20 mouse cellular contexts compared by ENCODE assay signal in genomic region chr11:117469724-117470123, GRCm38 (mm10). TPM values are rescaled to one million over a fixed set of nuclear protein-coding genes. Genes with fewer than 3 reads are reported as not detected.
A peak's percentile ranks its signal among the peaks of the same experiment; 100 is the strongest.
DNase-seq lines count a peak whose midpoint lies in the region; ATAC-seq and TF ChIP-seq lines count a peak whose summit lies in the region.
"Had no signal": no experiment of that assay in that cellular context is flagged by ENCODE, and none has a peak within 500 bp of the region (broad histone marks: within the 10 kb centered on the region; RNA-seq: fewer than 3 reads in every experiment).

No protein-coding gene starts in this region.

- peaks cover 24% of the 10 kb centered on the region for H3K27me3 ChIP-seq in midbrain, embryonic 10.5 days (ENCODE audit: low read depth, poor library complexity, severe bottlenecking)
- H3K27me3 ChIP-seq in midbrain, embryonic 11.5 days (ENCODE audit: control insufficient read depth, insufficient read depth, low read length), result no peaks in the 10 kb centered on the region
- H3K27me3 ChIP-seq in forebrain, embryonic 11.5 days (ENCODE audit: control insufficient read depth, insufficient read depth, low read length), result no peaks in the 10 kb centered on the region
- H3K27me3 ChIP-seq in hindbrain, embryonic 14.5 days (ENCODE audit: control insufficient read depth, insufficient read depth, low read length), result no peaks in the 10 kb centered on the region
- H3K27me3 ChIP-seq in midbrain, postnatal 0 days (ENCODE audit: insufficient read depth, low read length), result no peaks in the 10 kb centered on the region
- H3K27me3 ChIP-seq in liver, embryonic 11.5 days (replicated peaks; ENCODE audit: control insufficient read depth, insufficient read depth, low read length), result no peaks in the 10 kb centered on the region; the same call in 1 of the 2 replicates

- DNase-seq in midbrain, embryonic 10.5 days (ENCODE audit: low spot score), result no peak
- no peak for DNase-seq in midbrain, embryonic 11.5 days (ENCODE audit: low spot score, missing footprints)
- no peak for DNase-seq in forebrain, embryonic 11.5 days (ENCODE audit: low spot score)
- no peak for DNase-seq in hindbrain, embryonic 14.5 days (ENCODE audit: low spot score)
- no peak for DNase-seq in midbrain, postnatal 0 days (ENCODE audit: low spot score)
- DNase-seq in frontal cortex, postnatal 10 days (ENCODE audit: low spot score in 2 of 2), result no peak
- DNase-seq in cerebellum, adult 9-10 months, result no peak
- DNase-seq in liver, embryonic 11.5 days (ENCODE audit: low spot score), result no peak
- DNase-seq: B cell, adult 2 months; cerebellum, adult 2 months; heart, adult 18-20 months; kidney, adult 8-10 months; liver; lung, embryonic 14.5 days; thymus, adult 2 months had no signal

- TF ChIP-seq CTCF in midbrain, postnatal 0 days (IDR thresholded peaks at IDR 0.05), result no peak

- H3K27ac ChIP-seq in midbrain, embryonic 10.5 days (replicated peaks), result peak overlapping the region; percentile 50; the same call in 1 of the 2 replicates
- no peak overlapping the region; the same call in 1 of the 2 replicates for H3K27ac ChIP-seq in midbrain, embryonic 11.5 days (ENCODE audit: low read depth, low read length)
- H3K27ac ChIP-seq in forebrain, embryonic 11.5 days (ENCODE audit: low read depth, low read length), result peak overlapping the region; percentile 19; the same call in 1 of the 2 replicates
- H3K27ac ChIP-seq in hindbrain, embryonic 14.5 days, result peak overlapping the region; percentile 58; the same call in 1 of the 2 replicates
- H3K27ac ChIP-seq in midbrain, postnatal 0 days (ENCODE audit: low read depth, low read length), result peak overlapping the region; percentile 18
- no peak overlapping the region for H3K27ac ChIP-seq in liver, embryonic 11.5 days (ENCODE audit: low read depth, low read length)
- H3K27ac ChIP-seq: heart, embryonic 15.5 days had no signal

- H3K4me1 ChIP-seq in midbrain, embryonic 10.5 days, result peaks cover 44% of the 10 kb centered on the region
- H3K4me1 ChIP-seq in midbrain, embryonic 11.5 days (ENCODE audit: control insufficient read depth, insufficient read depth, low read length), result peaks cover 8% of the 10 kb centered on the region; the same call in 1 of the 2 replicates
- H3K4me1 ChIP-seq in forebrain, embryonic 11.5 days (replicated peaks; ENCODE audit: control insufficient read depth, insufficient read depth, low read length), result no peaks in the 10 kb centered on the region; the same call in 1 of the 2 replicates
- H3K4me1 ChIP-seq in hindbrain, embryonic 14.5 days (replicated peaks; ENCODE audit: control insufficient read depth, insufficient read depth, low read length), result peaks cover 45% of the 10 kb centered on the region
- peaks cover 7% of the 10 kb centered on the region for H3K4me1 ChIP-seq in midbrain, postnatal 0 days (ENCODE audit: insufficient read depth, low read length)
- H3K4me1 ChIP-seq in liver, embryonic 11.5 days (replicated peaks; ENCODE audit: control insufficient read depth, insufficient read depth, low read length), result no peaks in the 10 kb centered on the region
- H3K4me1 ChIP-seq: heart, embryonic 15.5 days had no signal

- ATAC-seq in midbrain, embryonic 11.5 days (ENCODE audit: low FRiP score), result no peak
- no peak for ATAC-seq in forebrain, embryonic 11.5 days (replicated peaks; ENCODE audit: low FRiP score)
- no peak for ATAC-seq in hindbrain, embryonic 14.5 days (ENCODE audit: low FRiP score)
- no peak for ATAC-seq in midbrain, postnatal 0 days (ENCODE audit: low FRiP score)
- ATAC-seq in liver, embryonic 11.5 days (replicated peaks; ENCODE audit: low FRiP score), result no peak

- no peak overlapping the region for H3K4me2 ChIP-seq in midbrain, embryonic 11.5 days
- H3K4me2 ChIP-seq in forebrain, embryonic 11.5 days (ENCODE audit: low read depth, low read length, severe bottlenecking), result no peak overlapping the region
- H3K4me2 ChIP-seq in hindbrain, embryonic 14.5 days (replicated peaks), result no peak overlapping the region
- no peak overlapping the region for H3K4me2 ChIP-seq in midbrain, postnatal 0 days (ENCODE audit: low read depth, low read length, poor library complexity, severe bottlenecking)
- no peak overlapping the region for H3K4me2 ChIP-seq in liver, embryonic 11.5 days
- H3K4me2 ChIP-seq: heart, embryonic 15.5 days; lung, embryonic 14.5 days had no signal

- H3K4me3 ChIP-seq in midbrain, embryonic 10.5 days, result no peak overlapping the region
- H3K4me3 ChIP-seq in midbrain, embryonic 11.5 days (ENCODE audit: low read depth, low read length), result no peak overlapping the region
- no peak overlapping the region for H3K4me3 ChIP-seq in forebrain, embryonic 11.5 days (ENCODE audit: low read depth, low read length)
- H3K4me3 ChIP-seq in hindbrain, embryonic 14.5 days (replicated peaks; ENCODE audit: low read length), result no peak overlapping the region
- H3K4me3 ChIP-seq in midbrain, postnatal 0 days (ENCODE audit: low read depth, low read length), result no peak overlapping the region
- no peak overlapping the region for H3K4me3 ChIP-seq in liver, embryonic 11.5 days (ENCODE audit: low read depth, low read length)
- H3K4me3 ChIP-seq: erythroblast, embryonic 14.5 days; heart, embryonic 15.5 days had no signal

- no peaks in the 10 kb centered on the region for H3K36me3 ChIP-seq in midbrain, embryonic 10.5 days
- H3K36me3 ChIP-seq in midbrain, embryonic 11.5 days (ENCODE audit: control insufficient read depth, insufficient read depth, low read length), result no peaks in the 10 kb centered on the region
- H3K36me3 ChIP-seq in forebrain, embryonic 11.5 days (ENCODE audit: control insufficient read depth, insufficient read depth, low read length), result no peaks in the 10 kb centered on the region
- H3K36me3 ChIP-seq in hindbrain, embryonic 14.5 days (replicated peaks; ENCODE audit: control insufficient read depth, insufficient read depth), result no peaks in the 10 kb centered on the region
- H3K36me3 ChIP-seq in midbrain, postnatal 0 days (ENCODE audit: insufficient read depth, low read length), result no peaks in the 10 kb centered on the region
- H3K36me3 ChIP-seq in liver, embryonic 11.5 days (ENCODE audit: control insufficient read depth, insufficient read depth, low read length), result no peaks in the 10 kb centered on the region
- H3K36me3 ChIP-seq: heart, embryonic 15.5 days had no signal

- 84% methylated on average over 5 of the region's 5 CpGs for WGBS in midbrain, embryonic 10.5 days
- 71% methylated on average over 5 of the region's 5 CpGs for WGBS in midbrain, embryonic 11.5 days
- WGBS in forebrain, embryonic 11.5 days, result 70% methylated on average over 5 of the region's 5 CpGs
- WGBS in hindbrain, embryonic 14.5 days, result 33% methylated on average over 5 of the region's 5 CpGs
- WGBS in midbrain, postnatal 0 days, result 16% methylated on average over 5 of the region's 5 CpGs
- 70% methylated on average over 5 of the region's 5 CpGs for WGBS in liver, embryonic 11.5 days

- H3K9ac ChIP-seq in midbrain, embryonic 11.5 days (ENCODE audit: low read length), result no peak overlapping the region
- no peak overlapping the region for H3K9ac ChIP-seq in forebrain, embryonic 11.5 days (ENCODE audit: low read length)
- H3K9ac ChIP-seq in hindbrain, embryonic 14.5 days, result no peak overlapping the region
- H3K9ac ChIP-seq in midbrain, postnatal 0 days (replicated peaks; ENCODE audit: low read length, poor library complexity, severe bottlenecking), result no peak overlapping the region
- no peak overlapping the region for H3K9ac ChIP-seq in liver, embryonic 11.5 days (ENCODE audit: low read depth, low read length)
- H3K9ac ChIP-seq: heart, embryonic 15.5 days; lung, embryonic 14.5 days had no signal

- no peaks in the 10 kb centered on the region for H3K9me3 ChIP-seq in midbrain, embryonic 10.5 days (replicated peaks)
- H3K9me3 ChIP-seq in midbrain, embryonic 11.5 days (ENCODE audit: control insufficient read depth, low read length), result no peaks in the 10 kb centered on the region
- H3K9me3 ChIP-seq in forebrain, embryonic 11.5 days (ENCODE audit: control insufficient read depth, low read length), result no peaks in the 10 kb centered on the region
- H3K9me3 ChIP-seq in hindbrain, embryonic 14.5 days (ENCODE audit: control insufficient read depth, low read length), result no peaks in the 10 kb centered on the region
- H3K9me3 ChIP-seq in midbrain, postnatal 0 days (ENCODE audit: low read length), result no peaks in the 10 kb centered on the region
- H3K9me3 ChIP-seq in liver, embryonic 11.5 days (ENCODE audit: control insufficient read depth, low read length), result no peaks in the 10 kb centered on the region
- H3K9me3 ChIP-seq: heart, embryonic 15.5 days had no signal

RNA-seq across cellular contexts. Expression of gene Gm11733, which starts 14.4 kb away (rescaled TPM):
- 0.06 TPM in 1 of 2 replicates, not detected in the other for polyA plus RNA-seq in midbrain, embryonic 10.5 days (2016; fragmentation: Nextera tagmentation; extraction: Ambion mirVana)
- polyA plus RNA-seq in midbrain, embryonic 11.5 days (2014; fragmentation: Nextera tagmentation; extraction: Ambion mirVana), result 0.25 TPM in 1 of 2 replicates, not detected in the other
- not detected in 2 replicates for polyA plus RNA-seq in forebrain, embryonic 11.5 days (2014; fragmentation: Nextera tagmentation; extraction: Ambion mirVana)
- not detected in 2 replicates for polyA plus RNA-seq in hindbrain, embryonic 14.5 days (2014; fragmentation: Nextera tagmentation; extraction: Ambion mirVana)
- 0.38 TPM in 1 of 2 replicates, not detected in the other for total RNA-seq in midbrain, postnatal 0 days (2014; rRNA removed)
- polyA plus RNA-seq in midbrain, postnatal 0 days (2015; fragmentation: Nextera tagmentation; extraction: Ambion mirVana), result 0.07 TPM in 1 of 2 replicates, not detected in the other
- polyA plus RNA-seq in liver, embryonic 11.5 days (2014; fragmentation: Nextera tagmentation; extraction: Ambion mirVana), result not detected in 2 replicates
- total RNA-seq: adrenal gland, adult 18-20 months; ES-E14; heart, adult 18-20 months; megakaryocyte progenitor cell, adult 5-6 weeks had no signal
- polyA plus RNA-seq: erythroblast, embryonic 14.5 days; heart, embryonic 15.5 days; thymus, adult 2 months had no signal

Comparison
In these comparisons a context has a peak if more than half of its experiments do, and no peak if none do; other contexts are left out.
1. H3K27ac ChIP-seq: peak in midbrain, embryonic 10.5 days (single experiment), forebrain, embryonic 11.5 days (single experiment), hindbrain, embryonic 14.5 days (single experiment) and midbrain, postnatal 0 days (single experiment); none in midbrain, embryonic 11.5 days (single experiment) and liver, embryonic 11.5 days (single experiment).